Mouse (Mus musculus) heart, embryonic 14.5 days (tissue): ENCODE results near the gene Pin1rt1. TPM values are rescaled to one million over a fixed set of nuclear protein-coding genes. Genes with fewer than 3 reads are reported as not detected.

Experiments used
- ATAC-seq: fragments of 200-750 bp; cut with Nextera tagmentation; 2 replicates; pipeline ENCODE4 v1.8.0; 2017; ENCODE audit warnings: low read depth, moderate TSS enrichment; ENCODE audit not compliant: insufficient number of reproducible peaks, insufficient read depth, low FRiP score
- H3K27ac ChIP-seq, 2 experiments: fragments of 200-500 bp in 1 of 2; fragments of 300-500 bp in 1 of 2; sonication (generic) in 1 of 2; replicated peaks in 1 of 2; 2 replicates each; pipeline ENCODE4 v1.5.1; 2012 to 2014; ENCODE audit warnings: low read depth in 2 of 2, low read length in 2 of 2, control low read depth in 1 of 2, mild to moderate bottlenecking in 1 of 2, mixed read lengths in 1 of 2; ENCODE audit not compliant: control insufficient read depth in 1 of 2, insufficient read depth in 1 of 2
- H3K27me3 ChIP-seq: fragments of 300-500 bp; sonication (generic); 2 replicates; pipeline ENCODE4 v1.6.1; 2014; ENCODE audit warnings: mild to moderate bottlenecking, low read length, control low read depth; ENCODE audit not compliant: control insufficient read depth, insufficient read depth
- H3K36me3 ChIP-seq: fragments of 300-500 bp; sonication (generic); 2 replicates; pipeline ENCODE4 v1.6.1; 2014; ENCODE audit warnings: mild to moderate bottlenecking, control low read depth, low read length, mixed read lengths; ENCODE audit not compliant: control insufficient read depth, insufficient read depth
- H3K4me1 ChIP-seq, 2 experiments: fragments of 200-500 bp in 1 of 2; fragments of 300-500 bp in 1 of 2; sonication (generic) in 1 of 2; 2 replicates each; pipeline ENCODE4 v1.6.1; 2012 to 2014; ENCODE audit warnings: low read length in 2 of 2, control low read depth in 1 of 2, mixed read lengths in 1 of 2; ENCODE audit not compliant: control insufficient read depth in 2 of 2, insufficient read depth in 2 of 2
- H3K4me2 ChIP-seq: fragments of 300-500 bp; sonication (generic); 2 replicates; pipeline ENCODE4 v1.6.1; 2014; ENCODE audit warnings: mild to moderate bottlenecking, low read length
- H3K4me3 ChIP-seq, 2 experiments: fragments of 200-500 bp in 1 of 2; fragments of 300-500 bp in 1 of 2; sonication (generic) in 1 of 2; 2 replicates each; pipeline ENCODE4 v1.5.1; 2012 to 2014; ENCODE audit warnings: low read length in 2 of 2, mild to moderate bottlenecking in 2 of 2, control low read depth in 1 of 2, low read depth in 1 of 2, moderate library complexity in 1 of 2; ENCODE audit not compliant: control insufficient read depth in 1 of 2, insufficient read depth in 1 of 2
- H3K9ac ChIP-seq: fragments of 300-500 bp; sonication (generic); 2 replicates; pipeline ENCODE4 v1.6.1; 2014; ENCODE audit warnings: mild to moderate bottlenecking, low read length
- H3K9me3 ChIP-seq: fragments of 300-500 bp; sonication (generic); 2 replicates; pipeline ENCODE4 v1.6.1; 2016; ENCODE audit warnings: low read length, control low read depth; ENCODE audit not compliant: control insufficient read depth
- WGBS: fragments of 180-500 bp; shearing (Covaris S2); extraction: QIAGEN DNeasy Blood & Tissue Kit; methylation state at CpG from one replicate; pipeline ENCODE4 v1.1.7; 2014; 5-methylcytosine and 5-hydroxymethylcytosine counted together
- polyA plus RNA-seq: library from polyadenylated mRNA; unstranded; fragments of >200 nt; fragmentation: Nextera tagmentation; extraction: Ambion mirVana; gene quantifications from 2 replicates; pipeline ENCODE4 v1.2.1, GENCODE M21; 2014

Pin1rt1 gene
- polyA plus RNA-seq, 1 experiment from 2014 or later = not detected

DNA sequence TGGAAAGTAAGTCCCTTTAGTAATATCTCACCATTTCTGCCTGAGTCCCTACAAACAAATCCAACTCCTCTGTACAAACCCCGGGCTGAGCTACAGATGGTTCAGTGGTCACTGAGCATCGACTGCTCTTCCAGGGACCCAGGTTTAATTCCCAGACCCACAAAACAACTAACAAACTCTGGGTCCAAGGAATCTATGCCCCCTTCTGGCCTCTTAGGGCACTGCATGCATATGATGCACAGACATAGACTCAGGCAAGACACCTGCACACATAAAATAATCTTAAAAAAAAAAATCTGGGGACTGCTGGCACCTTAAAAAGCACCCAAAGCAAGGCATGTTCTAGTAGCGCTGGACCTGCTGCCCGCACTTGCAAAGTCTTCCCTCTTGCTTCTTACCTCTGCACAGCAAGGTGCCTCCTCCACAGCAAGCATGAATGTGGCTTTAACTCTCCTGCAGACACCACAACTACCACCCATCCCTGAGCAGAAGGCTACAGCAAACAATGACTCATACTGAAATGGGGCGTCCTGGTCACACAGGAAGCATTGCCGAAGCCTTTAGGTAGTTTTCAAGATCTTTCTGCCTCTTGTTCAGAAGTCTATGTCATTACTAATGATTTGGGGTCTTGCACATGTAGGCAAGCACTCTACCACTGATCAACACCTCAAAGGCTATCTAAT lies 46.9 kb downstream of the Pin1rt1 start:
- no peaks in the 10 kb centered on the region; a peak in 1 of 4 replicates for H3K4me1 ChIP-seq
- no peak overlapping the region for H3K27ac ChIP-seq
- no peak for ATAC-seq
- H3K9me3 ChIP-seq = no peaks in the 10 kb centered on the region; the same call in 1 of the 2 replicates
- no peak overlapping the region for H3K4me3 ChIP-seq
- no peak overlapping the region for H3K9ac ChIP-seq
- no peak overlapping the region for H3K4me2 ChIP-seq
- WGBS = 85% methylated on average over 6 of the region's 6 CpGs
- H3K27me3 ChIP-seq = no peaks in the 10 kb centered on the region
- H3K36me3 ChIP-seq = peaks cover 26% of the 10 kb centered on the region

Other genes starting within 250 kb of the Pin1rt1 start
- gene Hipk3, start 221.9 kb downstream of the Pin1rt1 start, polyA plus RNA-seq = 72.7 and 74.0 TPM in 2 replicates
- gene Cstf3, start 125.9 kb downstream of the Pin1rt1 start, polyA plus RNA-seq = 50.9 and 53.7 TPM in 2 replicates
- gene Tcp11l1, start 4.2 kb downstream of the Pin1rt1 start, polyA plus RNA-seq = 33.9 and 37.8 TPM in 2 replicates
- 3.9 and 4.0 TPM in 2 replicates for gene Depdc7, start 26.5 kb upstream of the Pin1rt1 start, polyA plus RNA-seq
- gene Qser1, start 100.4 kb upstream of the Pin1rt1 start, polyA plus RNA-seq = 11.1 and 11.9 TPM in 2 replicates
- gene Prrg4, start 133.5 kb upstream of the Pin1rt1 start, polyA plus RNA-seq = 1.1 and 1.3 TPM in 2 replicates
- gene Ccdc73, start 151.4 kb upstream of the Pin1rt1 start, polyA plus RNA-seq = 7.3 and 10.4 TPM in 2 replicates